Mouse (Mus musculus) hindbrain, embryonic 13.5 days (tissue): ENCODE measurements around the gene Tmem273. TPM values are rescaled to one million over a fixed set of nuclear protein-coding genes. Genes with fewer than 3 reads are reported as not detected.

Experiments
- ATAC-seq: fragments of 200-750 bp; cut with Nextera tagmentation; 2 replicates; pipeline ENCODE4 v1.8.0; 2017; ENCODE audit warnings: moderate TSS enrichment; ENCODE audit not compliant: low FRiP score
- H3K27ac ChIP-seq: fragments of 300-500 bp; sonication (generic); 2 replicates; pipeline ENCODE4 v1.5.1; 2015; ENCODE audit warnings: inconsistent platforms, mild to moderate bottlenecking, moderate library complexity
- H3K27me3 ChIP-seq: fragments of 300-500 bp; sonication (generic); 2 replicates; pipeline ENCODE4 v1.6.1; 2015; ENCODE audit warnings: mild to moderate bottlenecking, inconsistent platforms
- H3K36me3 ChIP-seq: fragments of 300-500 bp; sonication (generic); 2 replicates; pipeline ENCODE4 v1.6.1; 2015; ENCODE audit warnings: mild to moderate bottlenecking, inconsistent platforms
- H3K4me1 ChIP-seq: fragments of 300-500 bp; sonication (generic); replicated peaks from 2 replicates; pipeline ENCODE4 v1.6.1; 2015; ENCODE audit warnings: inconsistent platforms
- H3K4me2 ChIP-seq: fragments of 300-500 bp; sonication (generic); 2 replicates; pipeline ENCODE4 v1.6.1; 2015; ENCODE audit warnings: inconsistent platforms, mild to moderate bottlenecking, moderate library complexity
- H3K4me3 ChIP-seq: fragments of 300-500 bp; sonication (generic); 2 replicates; pipeline ENCODE4 v1.5.1; 2015; ENCODE audit warnings: mild to moderate bottlenecking, inconsistent platforms
- H3K9ac ChIP-seq: fragments of 300-500 bp; sonication (generic); 2 replicates; pipeline ENCODE4 v1.6.1; 2015; ENCODE audit warnings: mild to moderate bottlenecking, inconsistent platforms
- H3K9me3 ChIP-seq: fragments of 300-500 bp; sonication (generic); 2 replicates; pipeline ENCODE4 v1.6.1; 2016; ENCODE audit warnings: inconsistent platforms
- WGBS: fragments of 180-500 bp; shearing (Covaris S2); methylation state at CpG from one replicate; pipeline ENCODE4 v1.1.7; 2015; 5-methylcytosine and 5-hydroxymethylcytosine counted together
- polyA plus RNA-seq: library from polyadenylated mRNA; unstranded; fragments of >200 nt; fragmentation: Nextera tagmentation; extraction: Ambion mirVana; gene quantifications from 2 replicates; pipeline ENCODE4 v1.2.1, GENCODE M21; 2015

The Tmem273 gene
- polyA plus RNA-seq, 1 experiment from 2014 or later, result 0.52 TPM

GRCm38 (mm10) chr14:32816533-32816932 is 30.8 kb downstream of the Tmem273 start:
- ATAC-seq, result no peak
- no peaks in the 10 kb centered on the region for H3K9me3 ChIP-seq
- 86% methylated on average over 4 of the region's 4 CpGs for WGBS

DNA sequence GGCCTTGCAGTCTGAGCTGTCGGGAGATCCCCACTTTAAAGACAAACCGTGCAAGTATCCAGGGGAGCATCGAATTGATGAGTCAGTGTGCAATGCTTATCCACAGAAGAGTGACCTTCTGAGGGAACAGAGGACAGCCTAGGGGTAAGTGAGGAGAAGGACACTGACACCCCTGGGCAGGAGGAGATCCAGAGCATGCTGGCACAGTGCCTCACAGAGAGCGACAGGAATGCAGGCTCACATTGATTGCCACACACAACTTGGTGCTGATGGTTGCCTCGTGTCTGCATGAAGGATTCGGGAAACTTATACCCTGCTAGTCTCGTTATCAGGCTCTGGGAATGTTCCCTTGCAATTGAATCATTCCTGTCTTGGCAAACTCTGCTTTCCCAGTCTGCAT is 31.5 kb downstream of the Tmem273 start:
- peaks cover 19% of the 10 kb centered on the region for H3K4me1 ChIP-seq
- 72% methylated on average over 7 of the region's 7 CpGs for whole genome bisulfite sequencing
- no peaks in the 10 kb centered on the region for H3K9me3 ChIP-seq

More at GRCm38 (mm10) chr14:32816533-32816932, 30.8 kb downstream of the Tmem273 start:
- no peak overlapping the region for H3K4me2 ChIP-seq
- no peaks in the 10 kb centered on the region for H3K36me3 ChIP-seq
- H3K9ac ChIP-seq, result no peak overlapping the region
- H3K4me1 ChIP-seq, result peaks cover 19% of the 10 kb centered on the region
- H3K4me3 ChIP-seq, result no peak overlapping the region
- no peak overlapping the region for H3K27ac ChIP-seq
- no peaks in the 10 kb centered on the region for H3K27me3 ChIP-seq

DNA sequence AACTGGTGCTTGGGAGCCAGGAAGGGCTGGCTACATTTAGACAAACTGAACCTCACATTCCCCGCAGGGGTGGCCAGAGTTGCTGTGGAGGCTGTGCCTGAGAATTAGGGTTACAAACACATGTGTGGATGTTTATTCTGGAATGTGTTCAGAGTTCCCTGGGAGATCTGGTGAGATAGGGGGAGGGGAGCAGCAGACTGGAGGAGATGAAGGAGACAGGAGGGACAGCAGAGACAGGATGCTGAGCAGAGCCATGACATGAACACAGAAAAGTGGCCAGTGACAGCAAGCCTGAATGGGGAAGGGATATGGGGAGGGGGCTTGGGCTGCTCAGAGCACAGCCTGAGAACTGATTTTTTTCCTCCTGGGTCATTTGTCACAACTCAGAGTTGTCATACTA is 33.5 kb downstream of the Tmem273 start:
- H3K4me1 ChIP-seq, result peaks cover 23% of the 10 kb centered on the region
- no peaks in the 10 kb centered on the region for H3K36me3 ChIP-seq

More for the DNA sequence above, 31.5 kb downstream of the Tmem273 start:
- Histone ChIP-seq H3K27ac (no peak overlapping the region), H3K4me2 (no peak overlapping the region), H3K4me3 (no peak overlapping the region), H3K9ac (no peak overlapping the region), H3K27me3 (no peaks in the 10 kb centered on the region), H3K36me3 (no peaks in the 10 kb centered on the region)
- no peak for ATAC-seq

GRCm38 (mm10) chr14:32822812-32823211 is 37.0 kb downstream of the Tmem273 start:
- ATAC-seq, result no peak
- Histone ChIP-seq H3K9me3 (no peaks in the 10 kb centered on the region), H3K4me3 (no peak overlapping the region), H3K27me3 (no peaks in the 10 kb centered on the region), H3K27ac (no peak overlapping the region), H3K36me3 (no peaks in the 10 kb centered on the region), H3K4me2 (no peak overlapping the region), H3K4me1 (peaks cover 29% of the 10 kb centered on the region), H3K9ac (no peak overlapping the region)
- WGBS, result 93% methylated on average over 4 of the region's 4 CpGs

More for the DNA sequence above, 33.5 kb downstream of the Tmem273 start:
- Histone ChIP-seq H3K4me3 (no peak overlapping the region), H3K27me3 (no peaks in the 10 kb centered on the region), H3K9me3 (no peaks in the 10 kb centered on the region), H3K27ac (no peak overlapping the region), H3K4me2 (no peak overlapping the region), H3K9ac (no peak overlapping the region)
- ATAC-seq, result 0 out of 2 replicates have a peak, but pooled peaks have one; percentile 52
- WGBS, result 89% methylated on average over 1 of the region's 1 CpGs

GRCm38 (mm10) chr14:32823861-32824260 is 38.1 kb downstream of the Tmem273 start:
- Histone ChIP-seq H3K36me3 (no peaks in the 10 kb centered on the region), H3K4me2 (no peak overlapping the region), H3K9ac (no peak overlapping the region), H3K9me3 (no peaks in the 10 kb centered on the region), H3K4me3 (no peak overlapping the region), H3K4me1 (peaks cover 25% of the 10 kb centered on the region), H3K27me3 (no peaks in the 10 kb centered on the region), H3K27ac (no peak overlapping the region)
- ATAC-seq, result no peak
- 91% methylated on average over 3 of the region's 3 CpGs for WGBS

DNA sequence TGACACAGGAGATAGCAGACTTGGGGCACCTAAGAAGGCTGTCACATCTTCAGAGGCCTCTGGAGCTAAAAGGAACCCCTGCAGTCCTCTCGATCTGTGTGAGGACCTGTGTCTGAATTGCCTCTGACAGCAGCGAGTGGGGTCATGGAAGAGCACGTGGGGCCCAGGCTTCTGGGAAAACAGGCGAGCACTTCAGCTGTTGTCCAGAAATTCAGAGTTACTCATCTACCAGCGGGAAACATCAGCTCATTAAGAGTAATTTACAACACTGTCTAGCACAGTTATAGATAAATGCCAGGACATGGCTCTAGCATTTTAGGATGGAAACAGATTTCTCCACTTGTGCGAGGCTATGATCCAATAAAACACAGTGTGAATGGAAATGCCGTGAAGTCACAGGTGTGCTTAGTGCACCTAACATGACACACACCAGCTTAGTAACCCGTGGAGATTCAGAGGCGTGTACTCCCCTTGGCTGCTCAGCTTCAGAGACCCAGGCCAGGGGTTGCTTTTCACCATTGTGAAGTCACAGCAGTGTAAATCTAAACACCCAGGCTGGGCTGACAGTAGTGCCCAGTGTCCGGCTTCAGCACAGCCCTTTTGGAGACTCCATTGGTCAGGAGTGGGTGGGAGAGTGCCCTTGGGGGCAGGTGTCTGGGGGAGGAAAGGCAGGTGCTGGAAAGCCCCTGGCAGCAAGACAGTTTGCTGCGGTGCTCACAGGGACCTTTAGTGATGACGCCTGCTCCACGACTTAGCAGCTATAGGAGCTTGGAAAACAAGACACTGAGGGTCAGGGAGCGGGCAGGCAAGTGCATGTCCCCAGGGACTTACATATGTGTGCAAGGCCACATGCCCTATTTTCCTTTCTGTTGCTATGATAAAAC is 38.7 kb downstream of the Tmem273 start:
- 0 out of 2 replicates have a peak, but pooled peaks have one; percentile 17 for ATAC-seq
- no peaks in the 10 kb centered on the region for H3K27me3 ChIP-seq
- H3K27ac ChIP-seq, result no peak overlapping the region
- no peaks in the 10 kb centered on the region for H3K36me3 ChIP-seq
- H3K4me3 ChIP-seq, result no peak overlapping the region
- peaks cover 22% of the 10 kb centered on the region for H3K4me1 ChIP-seq
- H3K9ac ChIP-seq, result no peak overlapping the region
- no peak overlapping the region for H3K4me2 ChIP-seq
- H3K9me3 ChIP-seq, result no peaks in the 10 kb centered on the region
- 56% methylated on average over 14 of the region's 14 CpGs for WGBS

GRCm38 (mm10) chr14:32825426-32826032 is 39.8 kb downstream of the Tmem273 start:
- ATAC-seq, result peak; percentile 59; the same call in 1 of the 2 replicates
- Histone ChIP-seq H3K4me2 (peak overlapping the region; percentile 17; the same call in 1 of the 2 replicates), H3K4me1 (peaks cover 22% of the 10 kb centered on the region), H3K27me3 (no peaks in the 10 kb centered on the region), H3K9me3 (0 out of 2 replicates have a peak, but pooled peaks cover 4% of the 10 kb centered on the region), H3K4me3 (no peak overlapping the region), H3K36me3 (no peaks in the 10 kb centered on the region), H3K9ac (0 out of 2 replicates have a peak overlapping the region, but pooled peaks have one; percentile 24), H3K27ac (no peak overlapping the region)
- WGBS, result 7% methylated on average over 11 of the region's 11 CpGs

- Histone ChIP-seq H3K36me3 (no peaks in the 10 kb centered on the region), H3K4me2 (no peak overlapping the region), H3K9me3 (peaks cover 4% of the 10 kb centered on the region; the same call in 1 of the 2 replicates), H3K9ac (no peak overlapping the region), H3K27me3 (no peaks in the 10 kb centered on the region), H3K4me1 (peaks cover 22% of the 10 kb centered on the region), H3K4me3 (no peak overlapping the region), H3K27ac (no peak overlapping the region)
- 71% methylated on average over 4 of the region's 4 CpGs for WGBS
- ATAC-seq, result no peak
Measured at GRCm38 (mm10) chr14:32827165-32827564, 41.4 kb downstream of the Tmem273 start.

- H3K27me3 ChIP-seq, result no peaks in the 10 kb centered on the region
- no peak overlapping the region for H3K9ac ChIP-seq
- 47% methylated on average over 6 of the region's 6 CpGs for WGBS
- no peak overlapping the region for H3K4me3 ChIP-seq
- H3K27ac ChIP-seq, result no peak overlapping the region
- H3K4me2 ChIP-seq, result no peak overlapping the region
- H3K4me1 ChIP-seq, result peaks cover 22% of the 10 kb centered on the region
- no peaks in the 10 kb centered on the region for H3K36me3 ChIP-seq
- no peak for ATAC-seq
- peaks cover 4% of the 10 kb centered on the region; the same call in 1 of the 2 replicates for H3K9me3 ChIP-seq
Measured at GRCm38 (mm10) chr14:32827994-32828650, 42.4 kb downstream of the Tmem273 start.

- no peak within 1 kb of the TSS for H3K4me3 ChIP-seq
- no peak for ATAC-seq
- H3K4me1 ChIP-seq, result no peaks in the 10 kb centered on the region
- H3K36me3 ChIP-seq, result no peaks in the 10 kb centered on the region
- no peak within 1 kb of the TSS for H3K27ac ChIP-seq
- no peak within 1 kb of the TSS for H3K4me2 ChIP-seq
- H3K27me3 ChIP-seq, result no peaks in the 10 kb centered on the region
- H3K9me3 ChIP-seq, result peaks cover 4% of the 10 kb centered on the region; the same call in 1 of the 2 replicates
- H3K9ac ChIP-seq, result no peak within 1 kb of the TSS
- 86% methylated on average over 8 of the region's 8 CpGs for WGBS
Measured at GRCm38 (mm10) chr14:32833847-32834246, 48.1 kb downstream of the Tmem273 start, which contains the start of gene Fam170b. TSS of gene Fam170b (plus strand) at chr14:32833962.

DNA sequence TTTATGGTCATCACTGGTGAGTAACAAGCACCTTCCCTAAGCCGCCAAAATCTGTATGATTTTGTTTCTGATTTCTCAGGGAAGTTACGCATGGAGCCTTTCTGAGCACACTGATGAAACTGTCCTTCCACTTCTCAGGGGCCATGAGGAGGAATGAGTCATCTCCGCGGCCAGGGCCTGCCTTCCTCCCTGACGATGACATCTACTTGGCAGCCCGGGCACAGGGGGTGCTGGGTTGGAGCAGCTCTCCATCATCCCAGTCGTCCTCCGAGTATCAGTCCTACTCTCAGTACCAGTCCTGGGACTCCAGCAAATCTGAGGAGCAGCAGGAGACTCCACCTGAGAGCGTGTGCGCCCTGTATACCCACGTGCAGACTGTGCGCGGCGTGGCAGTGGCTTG is 49.4 kb downstream of the Tmem273 start:
- no peak overlapping the region for H3K9ac ChIP-seq
- H3K4me1 ChIP-seq, result no peaks in the 10 kb centered on the region
- no peak overlapping the region for H3K4me2 ChIP-seq
- no peak overlapping the region for H3K27ac ChIP-seq
- no peaks in the 10 kb centered on the region for H3K27me3 ChIP-seq
- no peaks in the 10 kb centered on the region for H3K36me3 ChIP-seq
- ATAC-seq, result no peak
- no peak overlapping the region for H3K4me3 ChIP-seq
- H3K9me3 ChIP-seq, result peaks cover under 1% of the 10 kb centered on the region; the same call in 1 of the 2 replicates
- 94% methylated on average over 14 of the region's 14 CpGs for WGBS

DNA sequence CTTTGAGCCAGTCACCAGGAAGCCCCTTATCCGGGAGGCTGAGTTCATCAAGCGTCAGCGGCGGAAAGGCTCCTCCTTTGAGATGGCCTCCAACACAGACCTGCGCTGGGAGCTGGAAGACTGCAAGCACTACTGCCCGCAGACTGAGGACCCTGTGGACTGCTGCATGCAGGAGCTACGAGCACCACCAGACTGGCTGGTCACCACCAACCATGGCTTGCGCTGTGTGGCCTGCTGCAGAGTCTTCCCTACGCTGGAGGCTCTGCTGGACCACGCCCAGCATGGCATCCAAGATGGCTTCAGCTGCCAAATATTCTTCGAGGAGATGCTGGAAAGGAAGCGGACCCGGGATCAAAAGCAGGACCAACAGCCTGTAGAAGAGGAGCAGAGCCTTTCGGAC is 49.8 kb downstream of the Tmem273 start:
- Histone ChIP-seq H3K9me3 (no peaks in the 10 kb centered on the region; the same call in 1 of the 2 replicates), H3K9ac (no peak overlapping the region), H3K4me3 (no peak overlapping the region), H3K4me2 (no peak overlapping the region), H3K27me3 (no peaks in the 10 kb centered on the region), H3K27ac (no peak overlapping the region), H3K4me1 (no peaks in the 10 kb centered on the region), H3K36me3 (no peaks in the 10 kb centered on the region)
- 93% methylated on average over 14 of the region's 14 CpGs for WGBS
- no peak for ATAC-seq
